Mouse (Mus musculus): ENCODE data around the gene Tal1. TPM values are rescaled to one million over a fixed set of nuclear protein-coding genes. Genes with fewer than 3 reads are reported as not detected.
A peak's percentile ranks its signal among the peaks of the same experiment; 100 is the strongest.

Gene Tal1
- 1 to 10 TPM; 1.1 to 2.6 (median 1.7) TPM for total RNA-seq (2022)

DNA sequence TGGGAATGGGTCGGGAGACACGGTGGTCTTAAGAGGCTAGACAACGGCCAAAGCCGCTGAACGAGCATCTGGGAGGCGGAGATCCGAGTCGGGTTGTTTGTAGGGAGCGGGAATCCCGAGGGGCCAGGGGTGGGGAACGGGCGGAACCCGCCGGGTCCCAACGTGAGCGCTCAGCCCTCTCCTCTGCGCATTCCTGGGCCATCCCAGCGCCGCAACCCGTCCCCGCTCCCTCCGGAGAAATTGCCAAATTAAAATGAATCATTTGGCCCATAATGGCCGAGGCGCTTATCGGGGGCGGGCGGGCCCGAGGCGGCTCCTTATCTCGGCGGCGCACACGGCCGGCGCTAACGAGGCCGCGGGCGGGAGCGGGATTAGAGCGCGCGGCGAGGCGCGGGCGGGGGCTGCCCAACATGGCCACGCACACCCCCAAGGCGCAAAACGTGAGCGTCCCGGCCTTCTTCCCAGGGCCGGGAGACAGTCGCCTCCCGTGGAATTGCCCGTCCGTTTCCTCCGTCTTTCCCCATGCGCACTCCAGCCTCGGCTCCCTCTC, at the start of gene Tal1:
Tal1 (plus strand) TSS at position 56 of the 550 bp plus-strand sequence.
- DNase-seq (ENCODE audit: low spot score in 2 of 2), result no peak

DNA sequence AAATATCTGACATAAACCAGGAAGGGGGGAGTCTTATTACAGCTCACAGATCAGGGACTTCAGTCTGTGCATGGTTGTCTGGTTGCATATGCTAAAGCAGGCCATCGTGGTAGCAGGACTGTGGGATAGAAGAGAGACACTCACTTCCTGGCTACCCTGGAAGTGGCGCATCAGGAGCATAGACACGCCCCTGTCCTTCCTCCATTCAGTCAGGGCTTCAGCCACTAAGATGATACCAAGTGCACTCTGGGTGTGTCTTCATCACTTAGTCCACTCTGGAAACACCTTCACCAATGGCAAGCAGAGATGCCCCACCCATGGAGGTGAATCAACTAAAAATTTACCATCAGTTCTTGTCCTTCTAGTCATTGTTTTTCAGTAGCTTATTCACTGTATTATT, 42.0 kb upstream of the Tal1 start:
- no peak for DNase-seq (ENCODE audit: low spot score in 2 of 2)

DNA sequence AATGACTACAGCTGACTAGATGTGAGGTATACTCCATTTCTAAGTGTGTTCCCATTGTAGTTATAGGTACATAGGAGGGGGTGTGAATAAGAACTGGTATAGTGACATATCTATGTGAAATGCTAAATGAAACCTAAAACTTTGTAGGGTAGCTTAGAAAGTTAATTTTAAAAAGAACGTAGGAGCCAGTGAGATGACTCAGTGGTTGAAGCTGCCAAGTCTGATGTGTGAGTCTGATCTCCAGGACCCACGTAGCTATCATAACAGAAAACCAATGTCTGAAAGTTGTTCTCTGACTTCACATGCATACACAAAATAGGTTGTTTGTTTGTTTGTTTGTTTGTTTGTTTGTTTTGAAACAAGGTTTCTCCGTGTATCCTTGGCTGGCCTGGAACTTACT, 36.2 kb upstream of the Tal1 start:
- no peak for DNase-seq (ENCODE audit: low spot score in 2 of 2)

DNA sequence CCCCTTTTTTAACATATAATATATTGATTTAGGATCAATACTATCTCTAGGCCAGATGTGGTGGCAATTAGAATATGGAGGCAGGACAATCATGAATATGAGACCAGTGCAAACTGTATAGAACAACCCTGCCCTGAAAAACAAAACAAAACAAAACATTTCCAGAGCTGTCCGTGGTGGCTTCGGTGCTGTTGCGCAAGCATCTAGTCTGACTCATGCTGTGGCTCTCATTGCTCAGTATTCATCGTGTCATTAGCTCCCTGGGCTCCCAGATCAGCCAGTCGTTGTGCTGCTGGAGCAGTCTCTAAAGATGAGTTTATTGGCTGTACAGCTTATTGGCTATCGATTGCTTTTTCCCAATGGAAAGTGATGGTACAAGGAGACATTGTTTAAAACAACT, 21.2 kb upstream of the Tal1 start:
- DNase-seq (ENCODE audit: low spot score in 2 of 2), result no peak

DNA sequence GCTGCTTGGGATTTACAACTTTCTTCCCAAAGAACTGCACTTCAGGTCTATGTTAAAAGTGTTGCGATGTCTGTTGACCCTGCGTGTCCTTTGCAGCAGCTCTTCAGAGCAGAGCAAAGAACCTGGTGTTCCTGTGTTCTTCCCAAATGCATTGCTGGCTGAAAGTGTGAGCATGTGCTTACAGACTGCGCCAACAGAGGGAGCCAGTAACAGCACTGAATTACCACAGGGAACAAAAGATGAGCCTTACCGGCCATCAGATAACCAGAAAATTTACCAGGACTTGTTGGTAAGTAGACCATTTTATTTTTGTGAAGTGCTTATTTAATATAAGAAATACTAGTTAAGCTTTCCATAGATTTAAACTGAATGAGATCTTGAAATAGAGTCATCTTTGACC, 18.0 kb upstream of the Tal1 start:
- DNase-seq (ENCODE audit: low spot score in 2 of 2), result peak in 1 of 2 experiments; percentile 48

DNA sequence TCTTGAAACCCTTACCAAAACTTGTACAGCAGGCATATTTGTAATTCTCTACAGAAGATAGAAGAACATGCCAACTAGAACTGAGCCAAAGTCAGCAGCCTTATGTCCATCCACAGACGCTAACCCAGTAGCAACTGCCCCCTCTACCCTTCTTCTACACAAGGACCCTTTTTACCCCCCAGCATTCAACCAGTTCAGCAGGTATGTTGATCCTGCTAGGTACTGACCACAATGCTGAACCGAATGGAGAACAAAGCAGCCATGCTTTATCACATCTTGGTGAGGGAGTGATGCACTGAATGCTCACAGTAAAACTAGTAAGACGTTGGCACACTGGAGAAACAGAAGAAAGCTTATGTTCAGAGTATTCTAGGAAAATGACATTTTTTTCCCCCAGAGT, 10.6 kb upstream of the Tal1 start:
- DNase-seq (ENCODE audit: low spot score in 2 of 2), result no peak

DNA sequence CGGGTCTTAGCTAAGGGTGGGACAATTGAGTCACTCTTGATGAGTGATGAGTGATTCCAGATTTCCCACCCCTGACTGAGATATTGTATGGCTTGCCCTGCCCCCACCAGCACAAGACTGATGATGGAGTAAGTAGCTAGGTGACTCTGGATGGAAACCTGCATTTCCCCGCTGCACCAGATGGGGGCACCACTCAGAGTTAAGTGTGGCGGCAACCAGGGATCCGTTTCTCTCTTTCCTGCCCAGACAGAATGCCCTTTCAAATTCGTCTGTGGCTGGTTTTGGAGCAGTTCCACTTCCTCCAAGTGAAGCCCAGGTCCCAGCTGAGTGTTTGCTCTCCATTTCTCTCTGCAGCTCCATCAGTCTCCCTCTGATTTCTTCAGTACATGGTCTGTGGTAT, 8.5 kb upstream of the Tal1 start:
- DNase-seq (ENCODE audit: low spot score in 2 of 2), result peak in 1 of 2 experiments; percentile 48

DNA sequence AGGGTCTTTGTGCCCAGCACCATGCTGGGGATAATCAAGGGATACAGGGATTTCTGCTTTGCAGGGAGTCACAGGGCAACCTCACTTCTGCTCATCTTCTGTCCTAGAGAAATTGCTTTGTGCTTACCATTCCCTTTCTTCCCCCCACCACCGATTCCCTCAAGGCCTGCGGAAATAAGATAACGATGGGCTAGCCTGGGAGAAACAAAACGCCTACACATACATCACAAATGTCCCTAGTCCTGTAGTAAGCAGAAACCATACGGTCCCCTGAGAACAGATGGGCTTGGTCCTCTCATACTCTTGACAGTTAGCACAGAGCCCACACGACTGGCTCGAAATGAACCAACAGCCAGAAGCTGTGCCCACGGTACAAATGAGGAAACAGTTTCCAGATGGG, 8.0 kb upstream of the Tal1 start:
- peak in 1 of 2 experiments; percentile 32 for DNase-seq (ENCODE audit: low spot score in 2 of 2)

DNA sequence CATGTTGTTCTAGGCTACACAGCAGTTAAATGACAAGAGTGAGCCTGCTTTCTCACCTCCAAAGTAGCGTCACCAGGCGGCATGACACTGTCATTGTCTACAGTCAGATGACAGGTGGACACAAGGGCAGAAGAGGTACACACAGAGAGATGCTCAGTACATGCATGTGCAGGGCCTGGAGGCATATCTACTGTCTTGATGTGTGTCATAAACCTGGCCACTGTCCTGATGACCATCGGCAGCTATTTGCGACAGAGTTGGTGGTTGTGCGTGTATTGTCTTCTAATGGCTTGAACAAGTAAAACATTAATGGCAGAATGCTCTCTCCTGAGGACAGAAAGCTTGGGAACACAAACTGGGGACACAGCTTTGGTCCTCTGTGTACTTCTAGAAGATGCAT, 5.0 kb upstream of the Tal1 start:
- no peak for DNase-seq (ENCODE audit: low spot score in 2 of 2)

DNA sequence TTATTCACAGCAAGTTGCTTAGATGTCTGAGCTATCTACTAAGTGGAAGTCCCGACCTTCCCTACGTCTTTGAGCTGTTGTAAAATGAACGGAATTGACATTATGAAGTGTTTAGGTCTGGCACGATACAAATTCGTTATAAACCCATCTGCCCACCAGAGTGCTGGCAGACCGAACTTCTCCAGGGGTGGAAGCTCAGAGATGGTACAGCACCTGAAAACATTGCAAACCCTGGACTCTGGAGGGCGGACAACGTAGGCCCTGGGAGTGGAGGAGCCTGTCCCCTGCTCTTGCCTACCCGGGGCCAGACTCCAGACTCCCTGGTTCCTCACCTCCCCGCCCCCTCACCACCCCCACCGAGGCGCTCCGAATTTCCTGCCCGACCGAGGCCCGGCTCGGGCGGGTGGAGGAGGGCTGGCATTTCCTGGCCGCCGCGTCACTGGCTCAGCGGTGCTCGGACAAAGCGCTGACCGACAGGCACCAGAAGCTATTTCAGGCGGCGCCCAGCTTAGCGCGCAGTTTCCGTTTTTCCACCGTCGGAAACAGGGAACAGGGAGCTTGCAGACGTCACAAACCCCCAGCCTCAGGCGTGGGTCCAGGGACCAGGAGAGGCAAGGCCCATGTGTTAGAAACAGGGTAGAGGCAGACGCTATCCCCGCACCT, 3.8 kb upstream of the Tal1 start:
- no peak for DNase-seq (ENCODE audit: low spot score in 2 of 2)

DNA sequence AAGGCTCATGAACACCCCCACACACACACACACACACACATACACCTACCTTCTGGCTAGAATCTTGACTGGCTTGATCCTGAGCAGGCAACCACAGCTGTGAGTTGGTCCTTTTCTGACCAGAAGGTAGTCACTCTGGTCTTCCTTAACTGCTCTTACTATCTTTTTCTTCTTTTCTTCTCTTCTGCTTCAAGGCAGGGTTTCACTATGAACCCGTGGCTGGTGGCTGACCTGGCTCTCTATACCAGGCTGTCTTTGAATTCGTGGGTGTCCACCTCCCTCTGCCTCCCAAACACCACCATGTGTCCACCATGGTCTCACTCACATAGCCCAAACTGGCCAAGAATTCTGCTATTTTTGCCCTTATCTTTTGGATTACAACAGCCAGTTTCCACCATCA, 1.2 kb upstream of the Tal1 start:
- DNase-seq (ENCODE audit: low spot score in 2 of 2), result no peak

DNA sequence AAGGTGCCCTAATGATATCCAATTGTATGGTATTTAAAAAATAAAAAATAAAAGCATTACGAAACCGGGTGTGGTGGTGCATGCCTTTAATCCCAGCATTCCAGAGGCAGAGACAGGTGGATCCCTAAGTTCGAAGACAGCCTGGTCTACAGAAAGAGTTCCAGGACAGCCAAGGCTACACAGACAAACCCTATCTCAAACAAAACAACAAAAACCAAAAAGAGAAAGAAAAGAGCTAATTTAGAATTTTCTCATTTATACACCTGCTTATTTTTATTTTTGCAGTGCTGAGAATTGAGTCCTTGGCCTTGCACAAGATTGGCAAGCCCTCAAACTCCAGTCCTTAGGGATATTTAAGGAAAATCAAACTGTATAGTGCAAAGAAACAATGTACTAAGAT, 535 bp upstream of the Tal1 start:
- no peak for DNase-seq (ENCODE audit: low spot score in 2 of 2)

DNA sequence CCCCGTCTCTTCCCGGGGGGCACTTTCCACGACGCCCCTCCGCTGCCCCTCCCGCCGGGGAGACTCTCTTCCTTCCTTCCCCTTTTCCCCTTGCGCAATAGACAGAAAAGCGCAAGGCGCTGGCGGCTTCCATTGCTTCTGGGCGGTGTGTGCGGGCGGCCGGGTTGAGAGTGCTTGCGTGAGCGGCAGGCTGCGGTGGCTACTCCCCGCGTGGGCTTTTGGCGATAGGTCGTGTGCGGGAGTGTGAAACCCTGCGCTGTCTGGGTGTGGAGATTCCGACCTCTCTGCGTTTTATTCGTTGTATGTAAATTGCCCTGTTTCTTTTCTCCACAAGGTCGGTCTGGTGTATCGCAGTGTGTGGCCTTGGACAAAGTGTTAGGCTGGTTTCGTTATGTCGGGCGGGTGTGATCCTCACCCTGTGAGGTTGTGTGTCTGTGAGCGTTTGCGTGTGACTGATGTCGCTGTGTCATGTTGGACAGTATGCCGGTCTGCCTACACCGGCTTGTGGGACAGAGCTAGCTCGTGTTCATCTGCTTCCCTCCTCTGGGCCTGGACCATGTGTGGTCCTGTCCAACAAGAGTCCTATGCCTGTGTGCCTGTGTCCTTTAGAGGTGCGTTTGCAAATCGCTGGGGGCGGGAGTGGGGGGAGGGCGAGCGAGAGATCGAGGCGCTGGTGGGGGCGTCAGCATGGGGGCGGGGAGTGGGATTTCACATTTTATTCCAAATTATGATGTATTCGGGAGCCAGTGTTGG, 871 bp downstream of the Tal1 start:
- no peak for DNase-seq (ENCODE audit: low spot score in 2 of 2)

DNA sequence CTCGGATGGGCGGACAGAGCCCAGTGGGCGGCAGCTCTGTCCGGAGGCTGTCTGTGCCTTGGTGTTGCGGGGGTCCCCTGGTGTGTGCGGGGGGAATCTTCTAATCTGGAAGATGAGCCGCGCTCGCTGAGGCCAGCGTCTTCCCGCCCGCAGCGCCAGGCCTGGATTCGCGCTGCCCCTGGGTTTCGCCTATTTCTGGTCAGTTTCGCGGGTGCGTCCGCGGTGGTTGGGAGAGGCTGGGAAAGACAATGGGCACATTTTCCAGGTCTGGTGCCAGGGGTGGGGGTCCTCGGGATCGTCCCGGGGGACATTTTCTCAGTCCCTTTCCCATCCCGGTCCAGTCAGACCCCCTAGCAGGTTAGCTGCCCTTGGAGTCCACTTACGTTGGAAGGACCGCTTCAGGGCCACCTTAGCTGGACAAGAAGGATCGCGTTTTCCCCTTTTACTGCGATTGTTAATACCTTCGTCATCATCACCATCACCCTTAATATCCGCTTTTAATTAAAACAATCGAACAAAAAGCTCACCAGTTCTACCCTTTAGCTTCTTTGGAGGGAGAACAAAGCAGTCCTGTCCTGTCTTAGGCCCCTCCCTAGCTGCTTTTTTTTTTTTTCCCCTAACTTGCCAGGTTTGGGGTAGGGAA, 1.6 kb downstream of the Tal1 start:
- no peak for DNase-seq (ENCODE audit: low spot score in 2 of 2)

DNA sequence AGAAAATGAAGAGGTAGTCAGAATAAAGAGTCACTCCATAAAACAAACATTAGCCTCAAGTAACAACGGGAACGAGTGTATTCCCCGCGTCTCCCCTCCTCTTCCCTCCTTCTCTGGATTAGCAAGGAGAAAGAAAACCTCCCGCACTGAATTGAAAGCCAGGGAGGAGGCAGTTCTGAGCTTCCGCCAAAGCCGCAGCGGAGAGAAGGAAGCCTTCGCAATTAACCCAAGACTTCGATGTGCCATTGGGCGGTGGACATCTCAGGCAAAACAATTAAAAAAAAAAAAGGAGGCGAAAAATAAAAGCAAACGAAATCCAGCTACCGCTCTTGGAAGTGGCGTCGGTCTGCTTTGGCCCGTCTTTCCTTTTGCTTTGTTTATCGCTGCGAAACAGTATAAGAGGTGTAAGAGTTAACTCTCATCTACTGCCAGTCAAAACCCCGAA, 2.1 kb downstream of the Tal1 start:
- DNase-seq (ENCODE audit: low spot score in 2 of 2), result no peak

DNA sequence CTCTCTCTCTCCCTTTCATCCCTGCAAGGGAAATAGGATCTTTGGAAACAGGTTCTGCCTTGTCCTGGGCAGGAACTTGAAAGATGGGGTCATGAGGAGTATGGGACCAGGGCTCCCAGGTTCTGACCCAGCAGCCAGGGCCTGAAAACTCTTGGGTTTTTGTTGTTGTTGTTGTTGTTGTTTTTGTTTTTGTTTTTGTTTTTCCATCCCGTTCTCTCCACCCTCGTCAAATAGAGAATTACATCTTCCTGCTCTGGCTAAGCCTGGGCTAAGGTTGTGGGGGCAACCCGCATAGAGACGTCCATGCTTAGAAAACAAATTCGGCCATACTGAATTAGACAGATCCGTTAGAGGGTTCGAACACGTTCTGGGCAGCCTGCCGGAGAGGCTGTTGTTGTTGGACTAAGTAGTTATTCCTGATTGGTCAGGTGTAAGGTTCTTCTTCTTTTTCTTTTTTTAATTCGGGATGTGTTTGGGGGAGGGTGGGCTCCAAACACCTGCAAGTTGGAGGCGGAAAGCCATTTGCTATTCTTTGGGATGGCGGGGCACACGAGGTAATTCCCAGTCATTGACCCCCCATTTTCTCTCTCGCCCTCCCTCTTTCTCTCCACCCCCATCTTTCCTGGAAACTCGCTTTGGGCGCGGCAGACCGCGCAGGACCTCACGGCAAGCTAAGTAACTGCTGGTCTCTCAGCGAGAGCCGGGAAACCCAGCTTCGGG, 2.8 kb downstream of the Tal1 start:
- no peak for DNase-seq (ENCODE audit: low spot score in 2 of 2)

DNA sequence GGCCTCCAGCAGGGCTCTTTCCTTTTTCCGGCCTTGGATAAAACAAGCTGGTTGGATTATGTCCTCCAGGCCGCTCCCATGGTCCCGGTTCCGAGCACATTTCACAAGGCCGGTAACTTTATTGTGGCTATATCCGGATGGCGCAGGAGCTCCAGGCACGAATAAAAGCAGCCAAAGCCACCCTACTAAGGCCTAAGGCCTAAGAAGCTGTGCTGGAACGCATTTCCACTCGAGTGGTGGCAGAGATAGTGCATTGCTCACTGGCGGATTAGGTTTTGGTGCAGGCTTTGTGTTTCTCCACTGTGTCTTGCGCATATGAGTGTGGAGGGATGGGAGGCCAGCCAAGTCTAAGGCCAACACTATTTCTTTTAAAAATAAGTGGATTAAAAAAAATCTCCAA, 3.6 kb downstream of the Tal1 start:
- DNase-seq (ENCODE audit: low spot score in 2 of 2), result no peak

DNA sequence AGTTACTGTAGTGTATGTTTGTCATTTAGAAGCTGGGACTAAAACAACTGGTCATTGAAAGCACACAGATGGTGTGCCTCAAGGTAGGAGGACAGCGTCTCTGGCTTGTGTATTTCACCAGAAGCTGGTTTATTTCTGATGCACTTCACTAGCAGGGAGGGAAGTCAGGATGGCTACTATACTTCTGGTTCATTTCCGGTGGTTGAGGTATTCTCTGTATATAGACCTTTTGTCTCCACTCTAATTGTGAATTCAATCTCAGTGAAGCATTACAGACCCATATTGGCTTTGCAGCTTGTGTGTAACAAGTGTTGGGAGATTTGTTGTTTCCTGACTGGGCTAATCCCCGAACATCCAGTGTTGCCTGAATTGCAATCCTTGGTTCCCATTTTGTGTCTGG, 4.5 kb downstream of the Tal1 start:
- DNase-seq (ENCODE audit: low spot score in 2 of 2), result no peak

DNA sequence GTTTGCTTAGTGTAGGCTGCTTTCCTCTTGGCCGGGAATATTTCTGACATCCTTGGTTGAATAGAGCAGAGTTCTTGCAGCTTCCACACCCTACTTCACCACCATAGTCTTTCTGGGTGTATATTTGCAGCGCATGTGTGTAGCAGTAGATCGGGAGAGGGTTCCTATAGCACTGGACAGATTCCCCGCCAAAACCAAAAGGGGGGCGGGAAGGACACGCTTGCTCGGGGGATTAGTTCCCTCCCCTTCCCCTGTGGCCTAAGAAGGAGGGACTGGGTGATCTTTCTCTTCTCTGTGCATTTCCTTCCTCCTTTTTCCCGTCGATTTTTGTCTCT, 6.3 kb downstream of the Tal1 start:
- no peak for DNase-seq (ENCODE audit: low spot score in 2 of 2)

DNA sequence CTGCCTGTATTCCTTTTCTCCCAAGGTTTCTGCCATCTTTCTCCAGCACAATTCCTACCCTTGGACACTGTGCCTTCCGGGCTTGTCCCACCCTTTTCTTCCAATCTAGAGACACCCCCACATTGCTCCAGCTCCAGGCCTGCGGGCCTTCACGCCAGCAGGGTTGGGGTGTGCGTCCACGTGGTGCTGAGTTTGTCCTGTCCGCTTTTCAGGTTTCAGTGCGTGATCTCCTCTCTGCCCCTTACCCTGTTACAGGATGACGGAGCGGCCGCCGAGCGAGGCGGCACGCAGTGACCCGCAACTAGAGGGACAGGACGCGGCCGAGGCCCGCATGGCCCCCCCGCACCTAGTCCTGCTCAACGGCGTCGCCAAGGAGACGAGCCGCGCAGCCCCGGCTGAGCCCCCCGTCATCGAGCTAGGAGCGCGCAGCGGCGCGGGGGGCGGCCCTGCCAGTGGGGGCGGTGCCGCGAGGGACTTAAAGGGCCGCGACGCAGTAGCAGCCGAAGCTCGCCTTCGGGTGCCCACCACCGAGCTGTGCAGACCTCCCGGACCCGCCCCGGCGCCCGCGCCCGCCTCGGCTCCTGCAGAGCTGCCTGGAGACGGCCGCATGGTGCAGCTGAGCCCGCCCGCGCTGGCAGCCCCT, 6.8 kb downstream of the Tal1 start:
- DNase-seq (ENCODE audit: low spot score in 2 of 2), result no peak

DNA sequence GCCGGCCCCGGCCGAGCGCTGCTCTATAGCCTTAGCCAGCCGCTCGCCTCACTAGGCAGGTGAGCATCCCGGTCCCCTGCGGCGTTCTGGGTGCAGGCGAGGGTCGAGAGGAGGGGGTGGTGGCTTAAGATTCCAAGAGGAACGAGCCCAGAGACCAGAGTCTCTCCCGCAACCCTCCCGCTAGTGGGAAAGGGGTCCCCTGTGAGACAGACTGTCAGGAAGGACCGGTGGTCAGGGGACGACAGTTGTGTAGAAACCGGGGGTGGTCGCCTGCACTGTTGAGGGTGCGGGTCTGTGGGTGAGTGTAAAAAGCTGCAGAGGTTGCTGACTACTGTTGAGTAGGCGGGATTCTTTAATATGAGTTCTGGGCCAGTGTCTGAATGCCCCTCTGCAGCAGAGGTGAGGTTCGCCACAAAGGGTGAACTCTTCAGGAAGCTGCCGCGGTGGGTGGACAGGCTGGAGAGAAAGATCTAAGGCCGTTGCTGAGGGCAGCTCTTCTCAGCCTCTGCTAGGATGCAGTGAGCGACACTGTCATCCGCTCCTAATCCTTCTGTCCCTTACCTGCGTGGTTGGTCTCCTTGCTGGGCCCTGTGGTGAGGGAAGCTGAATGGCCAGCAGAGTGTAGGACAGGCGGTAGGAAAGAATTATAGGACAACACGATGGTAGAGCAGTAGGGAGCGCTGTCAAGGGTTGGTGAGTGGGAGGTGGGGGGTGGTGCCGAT, 7.5 kb downstream of the Tal1 start:
- DNase-seq (ENCODE audit: low spot score in 2 of 2), result no peak
